8 mouse cellular contexts compared by ENCODE assay signal in genomic region chr10:80148610-80149290, GRCm38 (mm10). TPM values are rescaled to one million over a fixed set of nuclear protein-coding genes. Genes with fewer than 3 reads are reported as not detected.
DNase-seq lines count a peak whose midpoint lies in the region; ATAC-seq and TF ChIP-seq lines count a peak whose summit lies in the region.

No protein-coding gene starts in this region.

- H3K27ac ChIP-seq in hindbrain, embryonic 12.5 days = peak overlapping the region; percentile 97

- H3K4me2 ChIP-seq in hindbrain, embryonic 12.5 days (replicated peaks) = peak overlapping the region; percentile 72

- peak overlapping the region; percentile 99 for H3K4me3 ChIP-seq in hindbrain, embryonic 12.5 days

- H3K9me3 ChIP-seq in hindbrain, embryonic 12.5 days (replicated peaks) = no peaks in the 10 kb centered on the region

- peaks cover 45% of the 10 kb centered on the region for H3K36me3 ChIP-seq in hindbrain, embryonic 12.5 days

- ATAC-seq in Patski = peak; percentile 4
- peak; percentile 30 for ATAC-seq in hindbrain, embryonic 12.5 days (ENCODE audit: low FRiP score)

- TF ChIP-seq CTCF in Patski (IDR thresholded peaks at IDR 0.05) = no peak

- in situ Hi-C loops in Patski (cut with MboI; ENCODE audit: low pct_unique_long_range_greater_than_20kb) = no loop called here

- CTCF ChIA-PET in Patski (lab: Charles Lee) = interaction anchor here (1.6 kb wide), 1 partner anchor 17 kb away, joined by 9 read pairs; the partner anchor contains the start of gene Cirbp

- POLR2A ChIA-PET in Patski (lab: Charles Lee) = interaction anchor here (1.0 to 15.5 kb wide), 2 partner anchors 8 to 14 kb away, joined by 4 to 191 read pairs; partner anchors contain the start of gene Cirbp

- WGBS in hindbrain, embryonic 12.5 days = under 1% methylated on average over 56 of the region's 57 CpGs

- H3K4me1 ChIP-seq in hindbrain, embryonic 12.5 days = peaks cover 42% of the 10 kb centered on the region

- no peak for DNase-seq in Patski (ENCODE audit: low read depth, low spot score)
- DNase-seq in cerebellum, postnatal 10 days = peak; percentile 97 to 98
- peak; percentile 92 to 95 for DNase-seq in frontal cortex, postnatal 10 days (ENCODE audit: low spot score in 2 of 2)
- DNase-seq in left cerebral cortex, adult 11 months (ENCODE audit: low spot score) = peak; percentile 86
- DNase-seq in lung, postnatal 4 days = peak; percentile 97
- peak; percentile 95 for DNase-seq in right cerebral cortex, adult 18-20 months
- DNase-seq in urinary bladder, adult 2 months (ENCODE audit: low spot score) = peak; percentile 96

- peak overlapping the region; percentile 91 for H3K9ac ChIP-seq in hindbrain, embryonic 12.5 days

- H3K27me3 ChIP-seq in Patski = no peaks in the 10 kb centered on the region
- H3K27me3 ChIP-seq in hindbrain, embryonic 12.5 days = no peaks in the 10 kb centered on the region

RNA-seq across cellular contexts. Expression of gene Midn, which starts 0.7 kb away (rescaled TPM):
- 116 TPM for polyA plus RNA-seq in Patski (2021)
- 42.1 and 54.5 TPM in 2 replicates for polyA plus RNA-seq in hindbrain, embryonic 12.5 days (2016; fragmentation: Nextera tagmentation; extraction: Ambion mirVana)
- 21.2 and 30.5 TPM in 2 replicates for polyA plus RNA-seq in urinary bladder, adult 2 months (2012; rRNA removed)

RNA-seq across cellular contexts. Expression of gene Cbarp, which starts 8.1 kb away (rescaled TPM):
- 30.0 TPM for polyA plus RNA-seq in Patski (2021)
- polyA plus RNA-seq in hindbrain, embryonic 12.5 days (2016; fragmentation: Nextera tagmentation; extraction: Ambion mirVana) = 18.4 and 22.3 TPM in 2 replicates
- polyA plus RNA-seq in urinary bladder, adult 2 months (2012; rRNA removed) = 9.2 and 12.2 TPM in 2 replicates

RNA-seq across cellular contexts. Expression of gene Atp5d, which starts 10.3 kb away (rescaled TPM):
- 475 TPM for polyA plus RNA-seq in Patski (2021)
- polyA plus RNA-seq in hindbrain, embryonic 12.5 days (2016; fragmentation: Nextera tagmentation; extraction: Ambion mirVana) = 351 and 385 TPM in 2 replicates
- 367 and 372 TPM in 2 replicates for polyA plus RNA-seq in urinary bladder, adult 2 months (2012; rRNA removed)

RNA-seq across cellular contexts. Expression of gene Cirbp, which starts 17.0 kb away (rescaled TPM):
- polyA plus RNA-seq in Patski (2021) = 62.1 TPM
- 235 and 271 TPM in 2 replicates for polyA plus RNA-seq in hindbrain, embryonic 12.5 days (2016; fragmentation: Nextera tagmentation; extraction: Ambion mirVana)
- polyA plus RNA-seq in urinary bladder, adult 2 months (2012; rRNA removed) = 249 and 276 TPM in 2 replicates

RNA-seq across cellular contexts. Expression of gene 1600002K03Rik, which starts 24.0 kb away (rescaled TPM):
- 7.9 TPM for polyA plus RNA-seq in Patski (2021)
- 12.0 and 13.3 TPM in 2 replicates for polyA plus RNA-seq in hindbrain, embryonic 12.5 days (2016; fragmentation: Nextera tagmentation; extraction: Ambion mirVana)
- polyA plus RNA-seq in urinary bladder, adult 2 months (2012; rRNA removed) = 18.4 and 21.5 TPM in 2 replicates
